Mouse (Mus musculus) adrenal gland, adult 2 months (tissue): Measurements from ENCODE around the gene Lrrc8d. TPM values are rescaled to one million over a fixed set of nuclear protein-coding genes. Genes with fewer than 3 reads are reported as not detected.
A peak's percentile ranks its signal among the peaks of the same experiment; 100 is the strongest.

Experiments
- DNase-seq: peaks from one replicate; pipeline ENCODE4 v3.0.0; 2021
- polyA plus RNA-seq: library from polyadenylated mRNA; depleted of rRNA; stranded (reverse); fragments of >200 nt; gene quantifications from 2 replicates; pipeline ENCODE4 v1.2.3, GENCODE M21; 2012
- total RNA-seq, 2 experiments: library from RNA; stranded (reverse); gene quantifications; 2 replicates each; pipeline ENCODE4 v1.2.3; 2021

Lrrc8d gene
- total and polyA plus RNA-seq, 3 experiments, result 31.8 to 127 (median 105) TPM

DNA sequence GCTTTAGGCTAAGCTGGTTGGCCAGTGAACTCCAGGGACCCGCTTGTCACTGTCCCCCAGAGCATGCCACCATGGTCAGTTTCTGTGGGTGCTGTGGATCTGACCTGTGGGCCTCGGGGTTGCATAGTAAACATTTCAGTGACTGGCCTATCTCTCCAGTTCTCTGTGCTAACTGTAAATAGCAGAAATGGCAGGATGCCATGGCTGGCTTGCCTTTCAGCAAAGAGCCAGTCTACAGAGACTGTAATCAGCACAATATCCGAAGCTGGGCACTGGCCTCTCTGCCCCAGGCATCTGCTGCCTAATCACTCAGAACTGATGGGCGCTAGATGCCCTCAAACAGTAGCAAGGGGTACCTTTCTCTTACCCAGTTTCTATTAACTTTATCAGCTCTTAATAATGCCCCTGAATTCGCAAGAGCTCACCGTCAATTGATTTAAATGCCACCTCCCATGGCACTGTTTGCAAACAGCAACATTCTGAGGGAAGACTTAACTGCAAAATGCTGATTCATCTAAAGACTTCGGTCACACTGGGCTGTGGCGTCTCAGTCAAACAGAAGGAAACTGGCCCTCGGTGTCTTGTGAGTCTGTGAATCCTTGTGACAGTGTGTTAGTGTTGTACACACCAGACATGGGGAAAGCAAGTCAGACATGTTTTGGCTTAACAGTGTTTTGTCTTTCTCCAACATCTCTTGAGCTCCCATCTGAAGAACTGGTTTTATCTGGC is 117.6 kb downstream of the Lrrc8d start:
- no peak for DNase-seq

DNA sequence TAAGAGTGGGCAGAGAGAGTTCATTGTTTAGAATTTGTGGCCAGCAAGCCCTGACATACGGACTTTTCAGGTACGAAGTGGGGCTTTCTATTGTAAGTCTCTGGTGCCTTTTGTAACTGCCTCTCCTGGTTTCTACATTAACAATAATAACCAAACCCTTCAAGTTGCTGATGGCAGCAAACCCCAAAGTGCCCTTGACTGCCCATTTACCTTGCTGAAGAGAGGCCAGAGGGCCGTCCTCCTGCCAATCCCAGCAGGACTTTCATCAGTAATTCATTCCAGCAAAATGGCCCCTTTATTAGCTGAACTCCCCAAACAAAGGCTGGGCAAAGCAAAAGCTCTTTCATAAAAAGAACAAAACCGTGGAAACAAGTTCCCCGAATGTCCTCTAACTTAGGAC is 118.6 kb downstream of the Lrrc8d start:
- no peak for DNase-seq

DNA sequence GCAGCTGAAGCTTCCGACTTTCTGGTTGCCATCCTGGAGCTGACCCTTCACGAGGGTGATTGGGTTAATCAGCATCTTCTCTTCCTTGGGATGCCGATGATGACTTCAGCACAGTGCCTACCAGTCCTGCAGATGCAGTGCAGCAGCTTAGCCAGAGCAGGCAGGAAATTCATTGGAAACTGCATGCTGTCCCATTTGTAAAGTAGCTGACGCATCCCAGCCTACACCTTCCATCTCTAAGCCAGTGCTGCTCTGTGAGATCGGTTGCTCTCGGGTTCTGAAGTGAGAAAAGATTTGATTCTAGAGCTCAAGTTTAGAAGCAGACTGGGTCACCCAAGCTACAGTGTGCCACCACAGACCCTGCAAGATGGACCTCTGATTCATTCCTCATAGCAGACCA is 121.6 kb downstream of the Lrrc8d start:
- DNase-seq, result no peak

DNA sequence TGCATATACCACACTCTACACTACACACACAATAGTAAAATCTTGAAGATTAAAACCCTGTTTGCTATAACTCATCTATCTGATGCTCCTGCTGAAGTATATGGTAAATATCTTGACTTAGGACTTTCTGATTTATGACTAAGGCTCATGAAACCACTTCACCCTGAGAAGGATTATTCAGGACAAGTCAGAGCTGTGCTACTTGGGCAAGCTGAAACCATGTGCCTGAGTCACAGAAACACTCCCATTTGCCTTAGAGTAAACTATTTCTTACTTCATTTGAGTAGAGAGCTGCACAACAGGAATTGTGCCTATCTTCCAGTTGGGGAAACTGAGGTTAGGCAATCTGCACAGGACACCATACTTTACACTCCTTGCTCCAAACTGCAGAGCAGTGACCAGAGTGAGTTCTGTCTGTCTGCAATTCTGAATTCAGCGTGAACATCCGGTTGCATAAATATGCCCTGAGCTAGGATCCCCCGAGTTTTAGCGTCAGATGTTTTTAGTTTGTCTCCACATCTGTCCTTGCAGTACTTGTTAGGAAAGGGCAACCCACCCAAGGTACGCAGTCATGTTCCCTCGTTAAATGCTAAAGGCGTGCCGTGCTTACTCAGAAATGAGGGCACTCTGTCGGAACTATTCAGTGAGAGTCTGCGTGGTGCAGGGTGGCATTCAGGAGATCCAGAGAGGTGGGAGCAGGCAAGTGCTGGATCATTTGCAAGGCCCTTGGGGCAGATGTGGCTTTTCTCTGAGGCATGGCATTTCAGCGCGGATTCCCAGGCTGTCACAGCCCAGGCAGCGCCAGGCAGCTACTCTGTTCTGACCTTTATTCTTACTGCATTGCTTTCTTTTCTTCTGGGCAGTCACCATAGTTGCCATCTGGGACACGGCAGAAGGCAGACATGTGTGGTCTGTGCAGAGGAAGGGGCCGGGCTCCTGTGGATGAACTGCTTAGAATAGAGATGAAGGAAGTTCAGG is 123.0 kb downstream of the Lrrc8d start:
- DNase-seq, result no peak

DNA sequence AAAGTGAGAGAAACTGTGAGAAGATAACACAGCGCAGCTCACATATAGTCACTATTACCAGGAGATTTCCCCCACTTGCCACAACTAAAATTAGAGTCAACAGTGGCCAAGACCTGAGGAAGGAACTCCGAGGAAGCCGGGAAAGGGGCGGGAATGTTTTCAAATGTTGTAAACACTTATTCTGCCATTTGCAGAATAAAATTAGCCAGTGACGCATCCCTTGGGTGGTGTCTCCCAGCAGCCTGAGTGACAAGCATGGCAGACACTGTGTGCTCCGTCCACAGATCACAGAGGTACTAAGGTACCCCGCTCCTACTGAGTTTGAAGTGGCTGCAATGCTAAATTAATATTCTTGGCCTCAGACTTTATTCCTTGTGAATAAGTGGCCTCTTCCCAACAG is 124.5 kb downstream of the Lrrc8d start:
- DNase-seq, result peak; percentile 36

DNA sequence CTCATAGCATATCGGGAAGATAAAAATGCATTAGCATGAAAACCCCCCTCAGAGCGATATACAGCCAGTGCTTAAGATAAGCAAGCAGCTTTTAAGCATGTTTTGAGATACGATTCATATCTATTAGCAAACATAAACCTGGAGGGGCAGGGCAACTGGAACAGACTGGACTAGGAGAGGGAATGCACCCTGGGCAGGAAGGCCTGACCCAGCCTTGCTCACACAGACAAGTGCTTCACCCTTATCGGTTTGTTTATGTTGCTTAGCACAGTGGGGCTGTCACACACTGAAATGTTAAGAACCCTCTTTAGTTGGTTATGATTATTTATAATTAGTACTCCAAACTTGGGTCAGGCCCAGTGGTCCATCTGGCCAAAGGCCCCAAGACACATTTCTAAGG is 125.1 kb downstream of the Lrrc8d start:
- DNase-seq, result no peak

DNA sequence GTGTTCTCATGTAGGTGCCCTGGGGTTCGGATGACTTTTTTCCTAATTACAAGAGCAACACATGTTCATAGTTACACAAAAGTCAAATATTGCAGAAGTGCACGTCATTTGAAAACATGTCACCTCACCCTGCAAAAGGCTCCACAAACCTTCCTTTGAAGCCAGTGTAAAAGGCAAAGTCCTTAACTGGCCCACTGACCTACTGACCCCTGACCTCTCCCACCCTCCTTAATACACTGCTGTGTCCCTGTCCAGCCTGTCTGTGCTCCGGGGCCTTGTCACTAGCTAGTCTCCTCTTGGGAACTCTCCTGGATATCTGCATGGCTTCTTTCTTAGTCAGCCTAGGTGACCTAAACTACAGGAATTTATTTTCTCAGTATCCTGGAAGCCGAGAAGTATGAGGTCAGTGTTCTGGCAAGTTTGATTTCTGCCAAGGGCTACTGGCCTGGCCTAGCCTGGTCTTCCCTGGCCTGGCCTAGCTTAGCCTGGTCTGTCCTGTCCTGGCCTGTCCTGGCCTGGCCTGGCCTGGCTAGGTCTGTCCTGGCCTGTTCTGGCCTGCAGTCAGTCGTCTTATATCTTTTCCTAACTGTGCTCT is 127.2 kb downstream of the Lrrc8d start:
- no peak for DNase-seq

DNA sequence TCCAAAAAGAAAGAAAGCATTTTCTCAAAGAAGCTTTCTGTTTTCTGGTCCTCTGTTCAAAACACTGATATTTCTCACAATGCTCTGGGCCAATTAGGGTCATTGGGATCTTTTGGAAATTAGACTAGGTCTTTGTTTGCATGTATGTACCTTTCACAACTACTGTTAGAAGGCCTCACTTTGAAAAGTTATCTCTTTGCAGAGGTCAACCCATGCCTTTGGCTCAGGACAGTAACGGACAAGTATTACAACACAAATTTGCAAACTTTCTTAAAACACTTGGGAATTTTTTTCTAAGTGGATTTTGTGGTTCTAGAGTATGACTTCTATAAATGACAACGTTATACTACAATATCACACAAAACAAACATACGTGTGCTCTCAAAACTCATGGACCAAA is 128.3 kb downstream of the Lrrc8d start:
- DNase-seq, result no peak

DNA sequence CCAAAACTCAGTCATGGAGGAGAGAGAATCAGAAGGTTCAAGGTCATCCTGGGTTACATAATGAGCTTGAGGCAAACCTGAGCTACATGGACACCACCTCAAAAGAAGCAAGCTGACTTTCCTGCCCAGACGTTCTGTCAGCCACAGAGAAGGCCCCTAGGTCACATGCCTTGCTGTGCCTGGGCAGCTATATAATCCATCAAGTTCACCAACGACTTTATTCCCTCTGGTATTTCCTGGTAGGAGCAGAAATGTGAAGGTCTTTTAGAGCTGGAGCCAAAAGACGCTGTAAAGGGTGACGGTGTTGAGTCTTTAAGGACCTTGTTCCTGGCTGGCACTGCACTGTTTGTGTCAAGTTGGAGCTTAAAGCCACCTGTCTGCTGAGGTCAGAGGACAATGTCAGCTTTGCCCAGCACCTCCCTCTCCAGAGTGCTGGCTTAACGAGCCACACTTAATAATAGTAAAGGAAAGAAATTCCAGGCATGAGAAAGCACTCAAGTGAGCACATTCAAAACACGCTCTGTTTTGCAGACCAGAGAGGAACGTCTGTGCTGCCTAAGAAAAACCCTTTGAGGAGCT is 129.3 kb downstream of the Lrrc8d start:
- peak; percentile 54 for DNase-seq

DNA sequence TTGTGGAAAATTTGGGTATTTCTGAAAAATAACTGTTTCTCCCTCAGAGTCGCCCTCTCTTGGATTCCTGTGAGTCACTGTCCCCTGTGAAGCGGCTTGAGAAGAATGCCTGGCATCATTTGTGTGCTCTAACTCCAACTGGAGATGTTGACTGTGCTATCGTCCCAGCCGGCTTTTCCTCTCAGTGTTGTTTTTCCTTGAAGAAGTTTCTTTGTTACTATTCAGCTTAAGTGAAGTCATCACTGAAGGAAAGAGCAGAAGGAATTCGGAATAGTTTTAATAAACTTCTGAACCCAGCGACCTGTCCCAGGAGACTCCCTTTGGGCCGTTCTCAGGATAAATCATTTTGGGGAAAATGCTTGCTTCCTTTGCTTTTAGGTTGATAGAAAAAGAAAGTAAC is 132.4 kb downstream of the Lrrc8d start:
- peak; percentile 49 for DNase-seq

DNA sequence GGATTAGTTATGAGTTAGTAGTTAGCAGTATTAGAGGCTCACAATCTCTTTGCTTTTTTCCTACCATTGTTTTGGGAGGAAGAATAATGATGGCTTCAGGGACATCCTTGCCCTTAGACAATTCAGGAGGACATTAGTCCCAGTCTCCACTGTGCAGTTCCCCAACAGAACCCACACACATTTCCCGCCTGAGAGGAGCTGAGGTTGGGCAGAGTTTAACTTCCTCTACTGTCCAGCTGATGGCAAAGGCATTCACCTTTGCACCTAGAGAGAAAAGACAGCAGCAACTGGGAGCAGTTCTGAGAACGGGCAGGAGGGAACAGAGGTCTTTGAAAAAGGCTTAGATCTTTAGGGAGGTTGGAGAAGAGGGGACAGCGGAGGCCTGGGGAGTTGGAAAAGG is 134.2 kb downstream of the Lrrc8d start:
- no peak for DNase-seq

DNA sequence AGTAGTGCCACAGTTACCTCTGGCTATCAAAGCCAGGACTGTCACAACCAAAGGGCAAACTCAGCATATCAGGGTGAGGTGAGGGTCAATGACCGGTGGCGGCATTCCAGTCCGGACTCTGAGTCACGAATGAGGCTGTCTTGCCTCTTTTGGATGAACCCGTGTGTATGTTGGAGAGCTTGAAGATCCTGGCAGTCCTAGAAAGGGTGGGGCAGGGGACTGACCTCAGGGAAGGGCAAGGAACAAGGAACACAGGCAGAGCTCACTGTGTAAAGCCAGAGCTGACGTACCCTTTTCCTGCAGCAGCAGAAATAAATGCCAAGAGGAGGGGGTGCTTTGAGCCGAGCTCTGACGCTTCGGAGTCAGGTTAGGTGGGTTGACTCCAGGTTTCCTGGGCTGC is 136.2 kb downstream of the Lrrc8d start:
- peak; percentile 91 for DNase-seq

DNA sequence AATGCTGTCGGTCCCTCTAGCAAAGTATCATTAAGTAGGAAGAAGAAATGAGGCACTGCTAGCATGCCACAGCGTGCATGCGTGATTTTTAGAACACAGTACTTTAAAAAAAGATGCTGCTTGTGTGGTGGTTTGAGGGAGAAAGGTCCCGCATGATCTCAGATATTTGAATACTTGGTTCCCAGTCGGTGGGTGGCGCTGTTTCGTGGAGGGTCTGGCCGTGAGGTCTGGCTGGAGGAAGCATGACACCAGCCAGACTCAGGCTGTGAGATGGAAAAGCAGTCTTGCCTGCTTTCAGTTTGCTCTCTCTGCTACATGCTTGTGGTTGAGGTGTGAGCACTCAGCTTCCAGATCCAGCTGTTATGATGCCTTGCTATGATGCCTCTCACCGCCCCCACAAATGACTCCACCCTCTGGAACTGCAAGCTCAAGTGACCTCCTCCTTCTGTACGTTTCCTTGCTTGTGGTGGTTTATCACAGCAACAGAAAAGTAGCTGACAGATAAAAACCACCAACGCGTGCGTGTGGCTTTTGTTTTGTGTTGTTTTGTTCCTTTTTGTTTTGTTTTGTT is 140.1 kb downstream of the Lrrc8d start:
- DNase-seq, result no peak

DNA sequence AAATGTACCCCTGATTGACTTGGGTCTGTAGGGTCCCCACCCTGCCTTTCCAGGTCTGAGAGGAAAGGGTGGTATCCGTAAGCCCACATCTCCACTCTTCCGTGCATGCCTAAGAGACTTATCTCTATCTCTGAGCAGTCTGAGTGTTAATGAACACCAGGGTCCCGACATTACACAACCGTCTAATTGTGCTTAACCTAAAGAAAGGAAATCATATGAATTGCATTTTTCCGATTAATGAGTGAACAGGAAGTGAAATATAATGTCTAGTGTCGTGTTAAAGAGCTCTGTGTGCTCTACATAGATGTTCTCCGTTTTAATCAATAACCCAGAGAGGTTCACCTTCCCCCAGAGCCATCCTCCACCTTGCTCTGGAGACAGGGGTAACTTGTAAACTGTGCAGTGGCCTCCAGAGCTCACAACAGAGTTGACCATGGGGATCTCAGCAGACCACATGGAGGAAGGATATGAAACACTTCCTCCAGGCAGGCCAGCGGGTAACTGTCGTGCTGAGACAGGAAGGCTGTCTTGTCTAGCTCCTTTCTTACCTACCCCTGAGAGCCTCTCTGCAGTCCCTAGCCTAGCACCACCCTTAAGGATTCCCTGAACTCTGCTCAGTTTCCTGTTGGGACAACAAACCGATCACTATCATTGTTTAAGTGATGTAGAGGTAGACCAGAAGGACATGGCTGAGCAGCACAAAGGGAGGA is 144.4 kb downstream of the Lrrc8d start:
- no peak for DNase-seq

DNA sequence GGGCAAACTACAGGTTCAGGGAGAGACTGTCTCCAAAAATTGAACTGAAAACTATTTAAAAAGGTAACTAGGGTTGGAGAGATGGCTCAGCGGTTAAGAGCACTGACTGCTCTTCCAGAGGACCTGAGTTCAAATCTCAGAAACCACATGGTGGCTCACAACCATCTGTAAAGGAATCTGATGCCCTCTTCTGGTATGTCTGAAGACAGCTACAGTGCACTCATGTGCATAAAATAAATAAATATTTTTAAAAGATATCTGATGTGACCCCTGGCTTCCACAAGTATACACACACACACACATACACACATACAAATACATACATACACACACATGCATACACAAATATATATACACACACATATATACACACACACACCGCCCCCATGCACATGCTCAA is 145.3 kb downstream of the Lrrc8d start:
- no peak for DNase-seq

DNA sequence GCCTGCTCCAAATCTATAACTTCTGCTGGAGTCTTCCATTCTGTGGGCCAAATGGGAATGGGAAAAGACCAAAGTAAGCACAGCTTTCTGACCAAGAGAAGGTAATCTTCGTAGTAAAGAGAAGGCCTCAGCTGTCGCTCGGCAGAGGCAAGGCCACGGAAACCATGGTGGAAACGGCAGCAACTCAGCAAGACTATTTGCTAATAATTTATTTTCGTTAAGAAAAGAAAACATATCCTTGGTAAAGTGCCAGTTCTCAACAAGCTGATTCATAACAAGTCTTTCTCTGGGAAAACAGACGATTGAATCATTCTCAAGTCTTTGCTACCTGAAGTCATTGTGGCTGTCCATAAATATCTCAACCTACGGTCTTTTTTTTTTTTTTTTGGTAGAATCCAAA is 148.0 kb downstream of the Lrrc8d start:
- DNase-seq, result peak; percentile 43

DNA sequence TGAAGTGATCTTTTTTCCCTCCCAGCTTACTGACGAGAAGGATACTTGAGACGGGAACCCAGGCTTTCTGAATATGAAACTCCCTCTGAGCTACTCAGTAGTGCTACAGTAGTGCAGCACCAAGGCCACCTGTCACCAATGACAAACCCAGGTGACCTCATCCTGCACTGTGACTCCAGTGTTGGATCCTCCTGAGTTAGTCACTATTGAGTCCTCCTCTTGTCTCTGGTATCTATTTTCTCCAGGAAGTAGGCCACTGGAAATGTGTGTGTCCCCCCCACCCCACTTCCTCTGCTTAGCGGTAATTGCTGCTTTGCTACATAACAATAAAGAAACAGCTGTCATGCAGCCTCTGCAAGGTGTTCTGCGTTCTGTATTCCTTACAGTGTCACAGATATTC is 149.5 kb downstream of the Lrrc8d start:
- peak; percentile 79 for DNase-seq

DNA sequence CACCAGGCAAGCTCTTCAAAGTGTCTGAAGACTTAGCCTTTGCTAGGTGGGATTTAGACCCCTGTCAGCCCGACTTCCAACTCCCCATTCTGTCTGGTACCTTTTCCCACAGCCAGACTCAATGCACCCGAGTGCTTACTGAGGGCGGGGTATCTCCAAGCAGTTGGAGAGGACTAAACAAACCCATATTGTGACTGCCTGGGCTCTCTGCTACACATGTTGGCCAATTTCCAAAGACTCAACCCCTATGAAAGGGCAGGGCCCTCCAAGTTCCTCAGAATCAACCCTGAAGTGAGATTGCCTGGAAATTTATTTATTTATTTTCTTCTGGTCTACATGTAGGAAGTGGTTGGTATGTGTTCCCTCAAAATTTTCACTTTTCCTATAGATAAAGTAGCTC is 149.9 kb downstream of the Lrrc8d start:
- DNase-seq, result no peak

DNA sequence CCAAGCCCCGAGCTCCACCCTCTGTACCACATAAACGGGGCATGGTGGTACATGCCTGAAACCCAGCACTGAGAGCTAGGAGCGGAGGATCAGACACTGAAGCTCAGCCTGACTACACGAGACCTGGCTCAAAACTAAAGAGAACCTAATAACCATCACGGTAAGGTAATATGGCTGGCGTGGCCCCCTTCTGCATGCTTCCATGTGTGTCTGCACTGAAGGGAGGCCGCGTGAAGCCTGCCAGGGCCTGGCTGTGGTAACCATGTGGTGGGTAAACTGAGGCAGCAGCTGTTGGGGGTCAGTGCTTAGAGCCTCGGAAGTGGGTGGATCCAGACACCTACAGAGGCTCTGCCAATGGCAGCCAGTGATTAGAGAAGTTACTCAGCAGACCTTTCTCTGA is 153.5 kb downstream of the Lrrc8d start:
- no peak for DNase-seq

DNA sequence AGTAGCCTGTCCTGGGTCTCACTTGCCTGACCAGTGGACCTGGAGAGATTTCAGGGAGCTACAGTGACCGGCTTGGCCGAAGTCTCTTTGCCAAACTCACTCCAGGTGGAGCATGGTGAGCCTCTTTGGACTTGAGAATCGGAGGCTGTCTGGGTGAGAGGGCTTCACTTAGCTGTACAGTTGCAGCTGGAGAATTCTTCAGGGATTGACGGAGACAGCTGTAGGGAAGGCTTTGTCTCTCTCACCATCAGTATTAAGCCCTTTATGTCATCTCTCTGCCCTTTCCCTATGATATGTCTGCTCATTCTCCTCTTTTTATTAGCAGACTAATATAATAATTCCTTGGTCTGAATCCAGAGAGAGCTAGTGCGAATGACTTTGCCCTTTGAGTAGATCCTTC is 157.7 kb downstream of the Lrrc8d start:
- DNase-seq, result no peak
